Mouse (Mus musculus): ENCODE results near the gene Mpped1.

Mpped1 gene

DNA sequence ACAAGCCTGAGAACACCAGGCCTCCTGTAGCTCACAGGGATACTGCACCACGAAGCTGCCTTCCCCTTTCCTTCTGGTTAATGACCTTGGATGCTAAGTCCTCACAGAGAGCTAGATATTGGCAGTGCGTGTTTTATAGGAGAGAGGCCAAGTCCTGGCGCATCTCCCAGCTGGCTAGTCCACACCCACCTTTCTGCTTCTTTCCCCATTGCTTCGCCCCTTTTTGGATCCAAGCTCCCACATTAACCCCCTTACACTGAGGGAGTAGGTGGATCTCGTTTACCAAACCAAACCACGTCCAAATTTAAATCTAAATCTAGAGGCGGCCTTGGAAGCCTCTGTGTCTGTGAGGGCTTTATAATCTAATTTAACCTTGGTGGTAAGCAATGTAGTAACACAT is 115.0 kb downstream of the Mpped1 start:
- no peak for DNase-seq

DNA sequence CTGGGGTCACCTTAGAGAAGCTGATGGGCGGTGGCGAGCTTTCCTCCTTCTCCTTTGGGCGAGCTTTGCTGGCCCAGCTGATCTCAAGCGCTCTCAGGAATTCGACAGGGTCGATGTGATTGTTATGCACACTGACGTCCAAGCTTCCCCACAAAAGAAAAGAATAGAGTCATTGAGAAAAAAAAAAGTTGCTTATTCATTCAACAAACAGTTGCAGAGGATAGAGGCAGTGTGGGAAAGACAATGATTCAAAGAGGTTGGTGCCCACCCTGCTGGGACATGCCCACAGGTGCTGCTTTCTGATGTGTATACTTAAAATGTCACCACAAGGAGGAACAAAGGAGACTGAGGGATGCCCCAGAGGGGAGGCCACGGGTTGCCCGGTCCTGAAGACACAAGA is 116.7 kb downstream of the Mpped1 start:
- DNase-seq, result no peak

DNA sequence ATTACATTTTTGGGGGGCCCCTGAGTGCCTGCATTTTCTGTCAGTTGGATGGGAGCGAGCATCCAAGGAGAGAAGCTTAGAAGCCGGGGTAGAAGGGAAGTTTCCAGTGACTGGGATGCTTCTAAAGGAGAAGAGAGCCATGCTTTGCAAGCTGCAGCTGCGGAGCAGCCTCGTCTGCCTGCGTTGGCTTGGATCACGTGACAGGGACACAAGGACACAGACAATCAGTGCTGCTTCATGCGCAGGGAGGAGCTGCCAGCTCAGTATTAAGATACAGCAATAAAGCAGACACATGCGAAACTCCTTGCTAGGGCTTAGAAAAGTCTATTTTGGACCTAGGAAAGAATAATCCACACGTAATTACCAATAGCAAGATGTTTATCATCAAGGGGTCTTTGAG is 118.0 kb downstream of the Mpped1 start:
- no peak for DNase-seq

GRCm38 (mm10) chr15:83906472-83906871 is 127.2 kb downstream of the Mpped1 start:
- no peak for DNase-seq
